Mouse (Mus musculus) liver, embryonic 14.5 days (tissue): ENCODE data around the gene Timm50.
A peak's percentile ranks its signal among the peaks of the same experiment; 100 is the strongest.

Experiments used
- CTCF ChIP-seq: IDR thresholded peaks from 2 replicates; pipeline ENCODE4 v1.5.1; 2016; ENCODE audit warnings: antibody characterized with exemption, low read depth, control low read depth
- EP300 ChIP-seq: IDR thresholded peaks from 2 replicates; pipeline ENCODE4 v1.6.1; 2016; ENCODE audit warnings: antibody characterized with exemption, low read depth

DNA sequence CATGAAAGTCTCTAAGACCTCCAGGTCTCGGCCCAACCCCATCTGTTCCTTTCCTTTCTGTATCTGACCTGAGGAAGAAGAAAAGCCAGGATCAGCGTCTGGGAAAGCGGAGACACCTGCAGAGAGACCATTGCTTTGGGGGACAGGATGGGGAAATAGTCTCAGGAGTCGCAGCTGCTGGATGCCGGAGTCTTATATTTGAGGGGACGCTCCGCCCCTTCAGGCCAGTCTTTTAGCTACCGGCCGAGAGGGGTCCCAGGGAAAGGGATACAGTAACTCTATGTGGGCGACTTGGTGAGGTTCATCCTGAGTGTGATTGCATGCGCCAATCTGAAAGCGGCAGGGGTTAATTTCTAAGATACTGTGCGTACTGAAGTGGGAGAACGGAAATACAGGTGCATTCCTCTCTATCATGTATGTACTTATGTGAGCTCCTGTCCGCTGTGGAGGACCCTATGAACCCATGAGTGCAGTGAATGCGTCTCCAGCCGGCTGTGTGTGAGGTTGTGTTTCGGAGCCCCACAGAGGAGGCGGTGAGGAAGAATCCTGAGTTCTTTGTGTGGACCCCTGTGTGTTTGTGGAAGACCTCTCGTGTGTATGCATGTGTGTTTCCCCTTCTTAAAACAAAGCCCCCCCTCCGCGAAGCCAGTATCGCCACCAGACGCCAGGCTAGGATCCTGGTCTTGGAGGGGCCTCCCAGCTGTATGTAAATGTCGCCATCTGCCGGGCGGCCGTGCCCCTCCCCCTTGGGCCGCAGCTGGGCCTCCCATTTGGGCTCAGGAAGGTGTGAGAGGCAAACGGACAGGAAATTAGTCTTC is 10.0 kb downstream of the Timm50 start, which contains the start of gene Dll3:
- TF ChIP-seq EP300 = no peak
- peak; percentile 72 for TF ChIP-seq CTCF
